Mouse (Mus musculus) cerebral cortex, adult 2 months (tissue): Measurements from ENCODE around the gene Cdh6.

ENCODE experiments used
- WGBS: fragments of 180-500 bp; shearing (Covaris S2); methylation state at CpG from one replicate; pipeline ENCODE4 v1.1.7; 2018; 5-methylcytosine and 5-hydroxymethylcytosine counted together

Gene Cdh6

GRCm38 (mm10) chr15:13173071-13173778, at the start of gene Cdh6:
TSS of gene Cdh6 (minus strand) at chr15:13173675.
- WGBS = under 1% methylated on average over 42 of the region's 42 CpGs

- 60% methylated on average over 9 of the region's 9 CpGs for WGBS
Observed at GRCm38 (mm10) chr15:13219727-13220454, 46.4 kb upstream of the Cdh6 start.

- 68% methylated on average over 3 of the region's 3 CpGs for WGBS
Observed at GRCm38 (mm10) chr15:13217800-13218199, 44.3 kb upstream of the Cdh6 start.

GRCm38 (mm10) chr15:13217161-13217560, 43.7 kb upstream of the Cdh6 start:
- WGBS = 83% methylated on average over 1 of the region's 1 CpGs

- 97% methylated on average over 1 of the region's 1 CpGs for WGBS
Observed at GRCm38 (mm10) chr15:13212956-13213355, 39.5 kb upstream of the Cdh6 start.

GRCm38 (mm10) chr15:13212027-13212685, 38.7 kb upstream of the Cdh6 start:
- 59% methylated on average over 4 of the region's 4 CpGs for WGBS

- 75% methylated on average over 6 of the region's 6 CpGs for WGBS
Observed at GRCm38 (mm10) chr15:13210186-13210585, 36.7 kb upstream of the Cdh6 start.

GRCm38 (mm10) chr15:13208716-13209115, 35.2 kb upstream of the Cdh6 start:
- 86% methylated on average over 7 of the region's 7 CpGs for WGBS

- 73% methylated on average over 1 of the region's 1 CpGs for WGBS
Observed at GRCm38 (mm10) chr15:13196237-13196636, 22.8 kb upstream of the Cdh6 start.

GRCm38 (mm10) chr15:13193076-13193475, 19.6 kb upstream of the Cdh6 start:
- WGBS = 86% methylated on average over 11 of the region's 11 CpGs

GRCm38 (mm10) chr15:13183661-13184060, 10.2 kb upstream of the Cdh6 start:
- 78% methylated on average over 5 of the region's 5 CpGs for WGBS

GRCm38 (mm10) chr15:13181430-13181829, 8.0 kb upstream of the Cdh6 start:
- 73% methylated on average over 8 of the region's 8 CpGs for WGBS

- 13% methylated on average over 4 of the region's 4 CpGs for WGBS
Observed at GRCm38 (mm10) chr15:13181014-13181413, 7.5 kb upstream of the Cdh6 start.

- WGBS = 52% methylated on average over 9 of the region's 9 CpGs
Observed at GRCm38 (mm10) chr15:13175978-13176377, 2.5 kb upstream of the Cdh6 start.

- 46% methylated on average over 6 of the region's 6 CpGs for WGBS
Observed at GRCm38 (mm10) chr15:13174618-13174980, 1.1 kb upstream of the Cdh6 start.

- WGBS = 3% methylated on average over 27 of the region's 27 CpGs
Observed at GRCm38 (mm10) chr15:13173840-13174617, 554 bp upstream of the Cdh6 start.

GRCm38 (mm10) chr15:13172365-13173070, 957 bp downstream of the Cdh6 start:
- WGBS = under 1% methylated on average over 26 of the region's 26 CpGs

GRCm38 (mm10) chr15:13171486-13172364, 1.8 kb downstream of the Cdh6 start:
- WGBS = 7% methylated on average over 16 of the region's 16 CpGs

- 75% methylated on average over 13 of the region's 13 CpGs for WGBS
Observed at GRCm38 (mm10) chr15:13165094-13165885, 8.2 kb downstream of the Cdh6 start.
